Mouse (Mus musculus) T-helper 17 cell (primary cell): ENCODE results near the gene Alg14.

Experiments
- in situ Hi-C, 2 experiments: fragments of 300-600 bp; cut with MboI, MseI; formaldehyde crosslinking; loops; 1 replicate in 1 of 2; 2 replicates in 1 of 2; pipeline ENCODE4 v1.15.1; 2025; ENCODE audit warnings: high pct_unique_total_duplicates in 2 of 2

Alg14 gene

GRCm38 (mm10) chr3:121358285-121358684 is 66.7 kb downstream of the Alg14 start:
- in situ Hi-C loops, result no loop called here

DNA sequence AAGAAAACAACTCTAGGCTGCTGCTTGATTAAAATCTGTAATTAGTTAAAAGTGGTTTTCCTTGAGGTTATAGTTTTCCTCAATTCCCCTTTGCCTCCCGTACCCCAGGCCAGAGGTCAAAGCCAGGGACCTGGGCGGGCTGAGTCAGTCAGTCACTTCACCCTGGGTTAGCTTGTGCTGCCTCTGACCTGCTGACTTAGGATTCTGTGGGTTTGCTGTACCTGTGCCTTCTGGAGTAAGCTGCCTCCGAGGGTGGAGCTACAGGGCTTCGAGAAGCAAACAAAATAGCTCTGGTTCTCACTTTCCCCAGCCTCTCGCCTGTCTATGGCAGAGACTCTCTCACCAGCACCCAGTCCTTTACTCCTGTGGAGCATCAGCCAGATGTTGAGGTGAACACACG is 67.3 kb downstream of the Alg14 start:
- in situ Hi-C loops, result no loop called here

GRCm38 (mm10) chr3:121359272-121359671 is 67.7 kb downstream of the Alg14 start:
- in situ Hi-C loops, result no loop called here

DNA sequence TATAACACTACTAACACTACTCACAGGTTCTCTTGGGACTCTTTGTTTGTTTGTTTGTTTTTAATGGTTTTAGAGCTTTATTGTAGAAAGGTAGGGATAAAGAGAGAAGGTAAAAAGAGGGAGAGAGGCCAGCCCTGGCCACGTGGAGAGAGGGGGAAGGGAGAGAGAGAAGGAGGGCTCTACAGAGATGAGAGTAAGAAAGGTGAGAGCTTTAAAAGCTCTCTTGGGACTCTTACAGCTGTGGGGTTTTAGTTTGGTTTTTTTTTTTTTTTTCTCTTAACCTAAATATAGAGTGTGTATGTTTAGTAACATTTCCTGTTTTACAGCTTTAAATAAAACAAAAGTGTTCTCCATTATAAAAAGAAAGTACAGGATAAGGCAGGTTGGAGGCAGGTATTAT is 70.4 kb downstream of the Alg14 start:
- in situ Hi-C loops, result no loop called here

- in situ Hi-C loops, result no loop called here
Observed at GRCm38 (mm10) chr3:121364388-121364787, 72.8 kb downstream of the Alg14 start.

GRCm38 (mm10) chr3:121365131-121365530 is 73.6 kb downstream of the Alg14 start:
- in situ Hi-C loops, result no loop called here

DNA sequence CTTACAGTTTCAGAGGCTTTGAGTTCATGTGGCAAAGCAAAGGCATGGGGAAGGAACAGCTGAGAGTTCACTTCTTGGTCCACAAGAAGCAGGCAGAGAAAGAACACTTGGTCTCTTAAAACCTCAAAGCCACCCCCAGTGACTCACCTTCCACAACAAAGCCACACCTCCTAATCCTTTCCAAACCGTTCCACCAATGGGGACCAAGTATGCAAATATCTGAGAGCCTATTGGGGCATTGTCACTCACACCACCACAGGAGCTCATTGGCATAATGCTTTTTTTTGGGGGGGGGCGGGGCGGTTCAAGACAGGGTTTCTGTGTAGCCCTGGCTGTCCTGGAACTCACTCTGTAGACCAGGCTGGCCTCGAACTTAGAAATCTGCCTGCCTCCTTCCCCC is 77.0 kb downstream of the Alg14 start:
- in situ Hi-C loops, result no loop called here

GRCm38 (mm10) chr3:121369517-121369916 is 77.9 kb downstream of the Alg14 start:
- in situ Hi-C loops, result no loop called here

DNA sequence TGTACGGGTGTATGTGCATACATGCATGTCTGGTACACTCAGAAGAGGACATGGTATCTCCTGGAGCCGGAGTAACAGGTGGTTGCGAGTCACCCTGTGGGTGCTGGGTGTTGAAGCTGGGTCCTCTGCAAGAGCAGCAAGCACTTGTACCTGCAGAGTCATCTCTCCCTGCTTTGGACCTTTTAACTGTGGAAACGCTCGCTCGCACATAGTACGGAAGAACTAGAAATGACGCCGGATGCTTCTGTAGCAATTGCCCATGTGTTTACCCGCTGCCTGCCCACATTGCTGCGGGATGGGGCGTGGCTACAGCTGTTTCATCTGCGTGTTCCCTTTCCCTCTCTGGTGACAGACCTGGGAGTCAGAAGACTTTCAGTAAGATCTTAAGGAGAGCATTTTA is 78.7 kb downstream of the Alg14 start:
- in situ Hi-C loops, result no loop called here

- in situ Hi-C loops, result no loop called here
Observed at GRCm38 (mm10) chr3:121370830-121371526, 79.4 kb downstream of the Alg14 start.

DNA sequence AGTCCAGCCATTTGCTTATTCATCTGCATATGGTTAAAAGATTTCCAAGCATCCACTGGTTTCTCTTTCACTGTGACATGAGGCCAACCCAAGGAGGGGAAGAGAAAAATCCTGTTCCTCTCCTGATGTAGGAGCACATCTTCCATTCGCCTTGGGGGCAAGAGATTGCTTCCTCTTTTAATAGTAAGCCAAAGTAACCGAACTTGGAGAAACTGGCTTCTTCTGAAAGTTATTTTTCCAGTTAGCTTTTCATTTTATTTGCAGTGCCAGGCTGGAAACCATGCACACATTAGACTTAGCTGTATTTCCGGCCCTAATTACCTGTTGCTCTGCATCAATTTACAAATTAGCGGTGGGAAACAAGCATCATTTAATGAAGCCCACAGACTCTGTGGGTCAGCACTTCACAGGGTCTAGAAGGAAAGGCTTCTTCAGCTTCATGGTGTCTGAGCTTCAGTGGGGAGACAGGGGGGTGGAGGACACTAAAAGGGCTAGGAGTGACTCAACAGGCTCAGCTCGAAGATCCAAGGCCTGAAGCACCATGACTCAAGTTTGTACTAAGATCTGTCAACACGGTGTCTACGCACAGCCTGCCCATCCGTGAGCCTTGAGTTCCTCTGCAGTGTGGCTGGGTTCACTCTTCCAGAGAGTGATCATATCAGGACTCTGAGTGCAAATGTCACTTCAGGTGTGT is 80.1 kb downstream of the Alg14 start:
- in situ Hi-C loops, result no loop called here

DNA sequence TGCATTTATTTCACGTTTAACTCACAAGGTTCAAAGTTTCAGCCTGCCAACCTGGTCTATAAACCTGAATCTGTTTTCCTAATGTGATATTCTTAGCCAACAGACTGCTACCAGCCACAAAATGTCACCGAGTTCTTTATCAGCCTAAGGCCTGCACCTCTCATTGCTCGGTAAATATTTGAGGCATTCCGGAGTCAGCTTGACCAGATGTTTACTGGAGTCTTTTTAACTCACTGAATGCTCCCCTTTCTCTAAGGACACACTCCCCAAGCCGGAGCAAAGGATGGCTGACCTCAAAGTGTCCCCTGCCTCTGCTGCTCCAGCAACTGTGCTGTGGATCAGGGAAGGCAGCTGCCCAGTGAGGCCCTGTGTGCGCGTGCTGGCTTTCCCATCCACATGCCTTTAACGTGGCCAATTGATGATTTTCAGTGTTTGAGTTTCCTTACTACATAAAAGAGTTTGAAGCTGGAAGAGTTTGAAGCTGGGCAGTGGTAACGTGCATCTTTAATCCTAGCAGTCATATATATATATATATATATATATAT is 82.4 kb downstream of the Alg14 start:
- in situ Hi-C loops, result no loop called here

- in situ Hi-C loops, result no loop called here
Observed at GRCm38 (mm10) chr3:121375541-121376129, 84.1 kb downstream of the Alg14 start.

GRCm38 (mm10) chr3:121378708-121379612 is 87.4 kb downstream of the Alg14 start:
- in situ Hi-C loops, result no loop called here

DNA sequence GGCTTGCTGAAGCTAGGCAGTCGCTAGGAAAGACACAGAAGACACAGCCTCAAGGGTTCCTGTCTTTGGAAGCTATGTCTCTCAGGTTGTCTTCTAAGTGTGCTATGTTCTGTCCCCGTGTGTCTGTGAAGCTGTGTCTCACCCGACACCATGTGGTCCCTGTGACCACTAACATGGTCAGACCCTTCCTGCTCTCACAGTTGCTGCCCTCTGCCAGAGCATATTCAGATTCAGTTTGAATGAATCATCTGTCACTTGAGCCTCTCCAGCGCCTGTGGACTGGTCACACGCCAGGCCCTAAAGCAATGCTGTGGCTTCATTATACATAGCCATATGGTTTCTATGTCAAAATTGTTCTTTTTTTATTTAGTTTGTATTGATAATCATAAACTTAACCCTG is 88.1 kb downstream of the Alg14 start:
- in situ Hi-C loops, result no loop called here

GRCm38 (mm10) chr3:121387471-121388009 is 96.0 kb downstream of the Alg14 start:
- in situ Hi-C loops, result no loop called here

DNA sequence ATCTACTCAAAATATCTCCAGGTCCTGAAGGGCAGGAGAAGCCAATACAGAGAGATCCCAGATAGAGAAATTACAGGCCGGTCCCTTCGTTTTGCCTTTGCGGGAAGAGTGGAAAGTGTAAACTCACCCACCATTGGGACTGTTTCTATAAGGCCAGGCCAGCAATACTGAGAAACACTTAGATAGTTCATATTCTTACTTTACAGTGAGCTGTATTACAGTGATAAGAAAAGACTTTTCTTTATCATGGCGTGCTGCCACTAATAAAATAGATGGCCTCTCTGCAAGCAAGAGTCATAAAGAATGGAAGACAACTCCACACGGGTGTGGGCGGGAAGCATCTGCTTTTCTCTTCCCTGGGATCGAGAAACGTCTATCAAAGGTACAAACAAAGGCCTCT is 97.8 kb downstream of the Alg14 start:
- in situ Hi-C loops, result no loop called here

DNA sequence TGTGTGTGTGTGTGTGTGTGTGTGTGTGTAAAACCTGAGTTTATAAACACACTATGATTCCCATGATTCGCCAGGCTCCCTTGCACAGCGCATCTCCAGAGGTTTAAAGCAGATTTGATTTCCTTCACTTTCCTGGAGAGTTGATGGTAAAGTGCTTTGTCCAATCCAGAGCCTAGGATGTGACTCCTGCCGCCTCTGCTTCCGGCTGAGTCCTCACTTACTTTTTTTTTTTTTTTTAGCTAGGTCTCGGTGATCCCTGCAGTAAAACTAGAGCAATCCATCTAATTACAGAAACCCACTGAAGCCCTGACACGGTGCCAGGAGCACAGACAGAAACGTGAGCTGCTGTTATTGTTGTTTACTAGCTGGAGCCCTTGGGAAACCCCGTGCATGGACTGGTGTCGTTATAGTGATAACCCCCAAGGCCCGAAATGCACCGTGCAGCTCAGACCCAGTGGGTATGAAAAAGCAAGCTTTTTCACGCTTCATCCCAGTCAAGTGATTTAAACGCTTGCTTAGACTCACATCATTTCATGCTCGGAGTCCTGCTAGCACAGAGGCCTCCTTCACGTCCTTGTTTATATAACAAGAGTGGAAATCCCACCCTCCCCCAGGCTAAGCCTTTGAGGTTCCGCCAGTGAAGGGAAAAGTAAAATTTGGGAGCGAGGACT is 98.4 kb downstream of the Alg14 start:
- in situ Hi-C loops, result no loop called here

DNA sequence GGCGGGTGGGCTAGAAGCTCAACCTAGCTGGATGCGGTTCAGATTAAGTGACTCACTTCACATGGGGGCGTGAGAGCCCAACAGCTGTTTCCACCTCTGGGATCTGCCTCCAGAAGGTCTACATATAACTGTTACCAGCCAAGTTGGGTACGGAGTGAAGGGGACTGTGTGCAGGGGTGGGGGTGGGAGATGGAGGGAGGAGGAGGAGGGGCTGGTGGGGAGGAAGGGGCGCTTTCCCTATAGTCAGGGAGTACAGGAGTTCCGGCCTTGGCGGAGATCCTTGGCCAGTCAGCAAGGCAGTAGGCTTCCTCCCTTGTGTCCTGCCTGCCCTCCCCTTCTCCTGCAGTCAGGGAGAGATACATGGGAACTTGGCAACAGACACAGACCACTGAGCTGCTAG is 99.2 kb downstream of the Alg14 start:
- in situ Hi-C loops, result no loop called here

- in situ Hi-C loops, result no loop called here
Observed at GRCm38 (mm10) chr3:121395588-121396295, 104.2 kb downstream of the Alg14 start.
